Mouse (Mus musculus) CH12.LX (cell line): ENCODE measurements at regions not wholly inside any gene's neighbourhood (a gene's known extent, or its start where the extent isn't known, plus 50 kb on each side); places are given as distances from the start of the nearest gene placed in this dataset.

Experiments used
- CTCF ChIP-seq, 2 experiments: IDR thresholded peaks in 1 of 2; conservative IDR thresholded peaks in 1 of 2; 2 replicates each; pipeline ENCODE4 v1.5.1; 2011 to 2012; ENCODE audit warnings: low read depth in 2 of 2, low read length in 2 of 2, improper control_type of control experiment in 1 of 2, inconsistent platforms in 1 of 2, mild to moderate bottlenecking in 1 of 2, moderate library complexity in 1 of 2
- EP300 ChIP-seq: IDR thresholded peaks from 2 replicates; pipeline ENCODE4 v1.6.1; 2011; ENCODE audit warnings: low read length, improper control_type of control experiment
- JUND ChIP-seq: conservative IDR thresholded peaks from 2 replicates; pipeline ENCODE4 v1.6.1; 2011; ENCODE audit warnings: low read depth, low read length, improper control_type of control experiment
- MAFK ChIP-seq: IDR thresholded peaks from 2 replicates; pipeline ENCODE4 v1.6.1; 2011; ENCODE audit warnings: low read length, improper control_type of control experiment; ENCODE audit not compliant: insufficient replicate concordance
- MEF2A ChIP-seq: IDR thresholded peaks from 2 replicates; pipeline ENCODE4 v1.6.1; 2014; ENCODE audit warnings: low read depth, mild to moderate bottlenecking, inconsistent platforms, low read length, improper control_type of control experiment, borderline replicate concordance
- MYC ChIP-seq: IDR thresholded peaks from 2 replicates; pipeline ENCODE4 v1.6.1; 2011; ENCODE audit warnings: low read depth, mild to moderate bottlenecking, improper control_type of control experiment, low read length
- NRF1 ChIP-seq: IDR thresholded peaks from 2 replicates; pipeline ENCODE4 v1.6.1; 2014; ENCODE audit warnings: low read depth, mild to moderate bottlenecking, inconsistent platforms, low read length, improper control_type of control experiment, moderate library complexity
- POLR2A ChIP-seq: IDR thresholded peaks from 2 replicates; pipeline ENCODE4 v1.6.1; 2011; ENCODE audit warnings: low read depth, mild to moderate bottlenecking, improper control_type of control experiment, low read length
- RAD21 ChIP-seq: IDR thresholded peaks from 2 replicates; pipeline ENCODE4 v1.6.1; 2011; ENCODE audit warnings: low read depth, mild to moderate bottlenecking, low read length, improper control_type of control experiment, moderate library complexity
- TCF12 ChIP-seq: IDR thresholded peaks from 2 replicates; pipeline ENCODE4 v1.6.1; 2014; ENCODE audit warnings: low read depth, mild to moderate bottlenecking, inconsistent platforms, low read length, improper control_type of control experiment
- UBTF ChIP-seq: IDR thresholded peaks from 2 replicates; pipeline ENCODE4 v1.6.1; 2012; ENCODE audit warnings: low read depth, mild to moderate bottlenecking, inconsistent platforms, low read length, improper control_type of control experiment, moderate library complexity
- USF1 ChIP-seq: IDR thresholded peaks from 2 replicates; pipeline ENCODE4 v1.6.1; 2014; ENCODE audit warnings: low read depth, mild to moderate bottlenecking, inconsistent platforms, low read length, improper control_type of control experiment
- ZKSCAN1 ChIP-seq: IDR thresholded peaks from 2 replicates; pipeline ENCODE4 v1.6.1; 2012; ENCODE audit warnings: low read depth, inconsistent platforms, low read length, improper control_type of control experiment, borderline replicate concordance
- ZMIZ1 ChIP-seq: IDR thresholded peaks from 2 replicates; pipeline ENCODE4 v1.6.1; 2012; ENCODE audit warnings: low read depth, mild to moderate bottlenecking, inconsistent platforms, low read length, improper control_type of control experiment

GRCm38 (mm10) chr3:147422196-147422595 is 570.0 kb downstream of the Ttll7 start:
- TF ChIP-seq JUND (no peak), CTCF (conservative IDR thresholded peaks at IDR 0.05 in 1 of 2, IDR thresholded peaks at IDR 0.05 in 1 of 2; ENCODE audit: low read depth in 2 of 2, low read length in 2 of 2) (no peak), USF1 (no peak), TCF12 (no peak), POLR2A (no peak), ZKSCAN1 (no peak), RAD21 (no peak), MAFK (no peak), EP300 (no peak), ZMIZ1 (no peak), MYC (no peak), NRF1 (no peak), UBTF (no peak), MEF2A (no peak)
